Mouse (Mus musculus) forebrain, embryonic 11.5 days (tissue): ENCODE data around the gene Hdac9. TPM values are rescaled to one million over a fixed set of nuclear protein-coding genes. Genes with fewer than 3 reads are reported as not detected.
A peak's percentile ranks its signal among the peaks of the same experiment; 100 is the strongest.

Source experiments
- ATAC-seq: fragments of 200-750 bp; cut with Nextera tagmentation; replicated peaks from 2 replicates; pipeline ENCODE4 v1.8.0; 2017; ENCODE audit warnings: moderate TSS enrichment; ENCODE audit not compliant: low FRiP score
- DNase-seq: peaks from one replicate; pipeline ENCODE4 v3.0.0-alpha.2; 2017; ENCODE audit warnings: low spot score
- H3K27ac ChIP-seq: fragments of 300-500 bp; sonication (generic); 2 replicates; pipeline ENCODE4 v1.5.1; 2014; ENCODE audit warnings: low read depth, low read length
- H3K27me3 ChIP-seq: fragments of 300-500 bp; sonication (generic); 2 replicates; pipeline ENCODE4 v1.6.1; 2014; ENCODE audit warnings: mild to moderate bottlenecking, low read length, mixed read lengths; ENCODE audit not compliant: control insufficient read depth, insufficient read depth
- H3K36me3 ChIP-seq: fragments of 300-500 bp; sonication (generic); 2 replicates; pipeline ENCODE4 v1.6.1; 2014; ENCODE audit warnings: mild to moderate bottlenecking, low read length, moderate library complexity, mixed read lengths; ENCODE audit not compliant: control insufficient read depth, insufficient read depth
- H3K4me1 ChIP-seq: fragments of 300-500 bp; sonication (generic); replicated peaks from 2 replicates; pipeline ENCODE4 v1.6.1; 2014; ENCODE audit warnings: low read length, mixed read lengths; ENCODE audit not compliant: control insufficient read depth, insufficient read depth
- H3K4me2 ChIP-seq: fragments of 300-500 bp; sonication (generic); 2 replicates; pipeline ENCODE4 v1.6.1; 2014; ENCODE audit warnings: low read depth, mild to moderate bottlenecking, low read length, moderate library complexity, mixed read lengths; ENCODE audit not compliant: severe bottlenecking
- H3K4me3 ChIP-seq: fragments of 300-500 bp; sonication (generic); 2 replicates; pipeline ENCODE4 v1.5.1; 2014; ENCODE audit warnings: low read depth, low read length
- H3K9ac ChIP-seq: fragments of 300-500 bp; sonication (generic); 2 replicates; pipeline ENCODE4 v1.6.1; 2014; ENCODE audit warnings: low read length
- H3K9me3 ChIP-seq: fragments of 300-500 bp; sonication (generic); 2 replicates; pipeline ENCODE4 v1.6.1; 2016; ENCODE audit warnings: low read length, mixed read lengths; ENCODE audit not compliant: control insufficient read depth
- WGBS: fragments of 180-500 bp; shearing (Covaris S2); extraction: QIAGEN DNeasy Blood & Tissue Kit; methylation state at CpG from one replicate; pipeline ENCODE4 v1.1.7; 2014; 5-methylcytosine and 5-hydroxymethylcytosine counted together
- polyA plus RNA-seq: library from polyadenylated mRNA; unstranded; fragments of >200 nt; fragmentation: Nextera tagmentation; extraction: Ambion mirVana; gene quantifications from 2 replicates; pipeline ENCODE4 v1.2.1, GENCODE M21; 2014

Hdac9 gene
- polyA plus RNA-seq, 1 experiment from 2014 or later: 9.6 TPM

- Histone ChIP-seq H3K27ac (no peak overlapping the region), H3K27me3 (no peaks in the 10 kb centered on the region), H3K9me3 (no peaks in the 10 kb centered on the region), H3K4me2 (no peak overlapping the region), H3K4me3 (no peak overlapping the region), H3K4me1 (no peaks in the 10 kb centered on the region), H3K36me3 (no peaks in the 10 kb centered on the region), H3K9ac (no peak overlapping the region)
- DNase-seq (no peak), ATAC-seq (no peak)
- WGBS: 75% methylated on average over 9 of the region's 9 CpGs
Measured at GRCm38 (mm10) chr12:34498751-34499626, 417.9 kb downstream of the Hdac9 start.

- Histone ChIP-seq H3K9me3 (no peaks in the 10 kb centered on the region), H3K4me2 (no peak overlapping the region), H3K9ac (no peak overlapping the region), H3K4me3 (no peak overlapping the region), H3K27me3 (no peaks in the 10 kb centered on the region), H3K36me3 (no peaks in the 10 kb centered on the region), H3K27ac (no peak overlapping the region), H3K4me1 (no peaks in the 10 kb centered on the region)
- ATAC-seq (no peak), DNase-seq (no peak)
- WGBS: 71% methylated on average over 8 of the region's 8 CpGs
Measured at GRCm38 (mm10) chr12:34498331-34498730, 418.6 kb downstream of the Hdac9 start.

- Histone ChIP-seq H3K36me3 (no peaks in the 10 kb centered on the region), H3K9ac (no peak overlapping the region), H3K4me2 (no peak overlapping the region), H3K4me3 (no peak overlapping the region), H3K4me1 (no peaks in the 10 kb centered on the region), H3K27ac (no peak overlapping the region), H3K27me3 (no peaks in the 10 kb centered on the region), H3K9me3 (no peaks in the 10 kb centered on the region)
- DNase-seq: no peak
- no peak for ATAC-seq
- WGBS: 77% methylated on average over 3 of the region's 3 CpGs
Measured at GRCm38 (mm10) chr12:34497702-34498101, 419.2 kb downstream of the Hdac9 start.

DNA sequence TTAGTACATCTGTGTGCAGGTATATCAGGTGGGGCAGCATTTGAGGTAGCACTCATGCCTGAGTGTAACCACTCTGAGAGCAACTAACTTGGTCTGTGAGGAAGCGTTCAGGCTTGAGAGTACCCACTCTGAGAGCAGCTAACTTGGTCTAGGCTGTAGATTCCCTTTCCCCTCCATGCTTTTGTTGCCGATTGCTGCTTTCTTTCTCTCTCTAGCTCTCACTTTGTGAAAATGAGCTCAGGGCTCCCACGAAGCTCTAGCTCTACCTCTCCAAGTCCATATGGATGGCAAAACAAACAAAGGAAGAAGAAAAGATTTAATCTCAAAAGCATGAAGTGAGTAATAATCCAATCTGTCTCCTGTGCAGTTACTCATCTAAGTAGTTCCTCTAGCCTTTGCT, 421.0 kb downstream of the Hdac9 start:
- Histone ChIP-seq H3K4me3 (peak overlapping the region; percentile 13; the same call in 1 of the 2 replicates), H3K4me1 (no peaks in the 10 kb centered on the region), H3K9ac (no peak overlapping the region), H3K9me3 (no peaks in the 10 kb centered on the region), H3K36me3 (no peaks in the 10 kb centered on the region), H3K4me2 (no peak overlapping the region), H3K27me3 (no peaks in the 10 kb centered on the region), H3K27ac (no peak overlapping the region)
- WGBS: 41% methylated on average over 3 of the region's 3 CpGs
- ATAC-seq (no peak), DNase-seq (no peak)

DNA sequence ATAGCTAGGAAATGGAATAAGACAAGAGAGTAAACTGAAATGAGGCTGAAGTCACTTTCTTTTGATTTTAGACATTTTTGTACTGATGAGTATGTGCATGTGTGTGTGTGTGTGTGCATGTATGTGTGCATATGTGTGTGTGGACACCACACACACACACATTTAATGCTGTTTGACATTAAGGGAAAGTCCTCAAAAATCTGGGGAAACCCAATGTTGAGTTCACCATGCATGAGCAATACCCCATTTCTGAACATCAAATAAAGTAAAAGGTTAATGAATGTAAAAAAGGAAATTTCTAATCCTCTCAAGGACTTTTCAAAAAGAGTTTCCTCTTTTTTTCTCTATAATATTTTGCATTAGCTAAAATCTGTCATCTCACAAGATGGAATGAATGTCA, 427.3 kb downstream of the Hdac9 start:
- no peaks in the 10 kb centered on the region for H3K9me3 ChIP-seq
- no peaks in the 10 kb centered on the region for H3K36me3 ChIP-seq
- no peaks in the 10 kb centered on the region for H3K27me3 ChIP-seq
- no peak overlapping the region for H3K4me2 ChIP-seq
- no peaks in the 10 kb centered on the region for H3K4me1 ChIP-seq
- DNase-seq (no peak), ATAC-seq (no peak)
- H3K27ac ChIP-seq: no peak overlapping the region
- no peak overlapping the region for H3K9ac ChIP-seq
- no peak overlapping the region for H3K4me3 ChIP-seq

- Histone ChIP-seq H3K4me2 (no peak overlapping the region), H3K9ac (no peak overlapping the region), H3K27me3 (no peaks in the 10 kb centered on the region), H3K36me3 (no peaks in the 10 kb centered on the region), H3K4me1 (no peaks in the 10 kb centered on the region), H3K9me3 (no peaks in the 10 kb centered on the region), H3K27ac (no peak overlapping the region), H3K4me3 (no peak overlapping the region)
- DNase-seq (no peak), ATAC-seq (no peak)
- 71% methylated on average over 1 of the region's 1 CpGs for WGBS
Measured at GRCm38 (mm10) chr12:34487666-34488065, 429.2 kb downstream of the Hdac9 start.

DNA sequence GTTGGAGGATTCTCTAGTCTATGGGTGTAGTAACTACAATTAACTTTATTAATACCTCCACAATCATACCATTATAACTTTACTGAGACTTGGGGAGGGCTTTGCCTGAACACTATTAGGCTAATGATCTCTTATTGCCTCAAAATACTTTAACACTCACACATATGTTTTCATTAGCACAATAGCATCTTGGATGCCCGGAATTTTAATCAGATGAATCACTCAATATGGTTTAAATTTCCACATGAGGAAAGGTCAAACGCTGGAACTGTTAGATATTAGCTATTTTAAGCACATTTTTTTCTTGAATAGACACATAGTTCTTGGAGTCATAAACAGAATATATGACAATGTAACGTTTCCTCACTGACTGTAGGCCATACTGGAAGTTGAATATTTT, 429.9 kb downstream of the Hdac9 start:
- WGBS: 69% methylated on average over 3 of the region's 3 CpGs
- Histone ChIP-seq H3K4me1 (no peaks in the 10 kb centered on the region), H3K9me3 (no peaks in the 10 kb centered on the region), H3K4me2 (no peak overlapping the region), H3K36me3 (no peaks in the 10 kb centered on the region), H3K27me3 (no peaks in the 10 kb centered on the region), H3K4me3 (no peak overlapping the region), H3K9ac (no peak overlapping the region), H3K27ac (no peak overlapping the region)
- no peak for DNase-seq
- ATAC-seq: no peak

GRCm38 (mm10) chr12:34486016-34486415, 430.9 kb downstream of the Hdac9 start:
- Histone ChIP-seq H3K4me1 (no peaks in the 10 kb centered on the region), H3K9ac (no peak overlapping the region), H3K4me3 (no peak overlapping the region), H3K36me3 (no peaks in the 10 kb centered on the region), H3K27me3 (no peaks in the 10 kb centered on the region), H3K9me3 (no peaks in the 10 kb centered on the region), H3K4me2 (no peak overlapping the region), H3K27ac (no peak overlapping the region)
- 81% methylated on average over 2 of the region's 2 CpGs for WGBS
- no peak for DNase-seq
- ATAC-seq: no peak

- Histone ChIP-seq H3K4me2 (no peak overlapping the region), H3K9me3 (no peaks in the 10 kb centered on the region), H3K9ac (no peak overlapping the region), H3K27ac (no peak overlapping the region), H3K27me3 (no peaks in the 10 kb centered on the region), H3K4me3 (no peak overlapping the region), H3K36me3 (no peaks in the 10 kb centered on the region), H3K4me1 (no peaks in the 10 kb centered on the region)
- 94% methylated on average over 5 of the region's 5 CpGs for WGBS
- DNase-seq (no peak), ATAC-seq (no peak)
Measured at GRCm38 (mm10) chr12:34481702-34482101, 435.2 kb downstream of the Hdac9 start.
